Mouse (Mus musculus) midbrain, embryonic 15.5 days (tissue): ENCODE results near the gene Zcchc13. TPM values are rescaled to one million over a fixed set of nuclear protein-coding genes. Genes with fewer than 3 reads are reported as not detected.

Experiments
- ATAC-seq: fragments of 200-750 bp; cut with Nextera tagmentation; replicated peaks from 2 replicates; pipeline ENCODE4 v1.8.0; 2017; ENCODE audit warnings: moderate TSS enrichment
- H3K27ac ChIP-seq: fragments of 300-500 bp; sonication (generic); 2 replicates; pipeline ENCODE4 v1.5.1; 2015; ENCODE audit warnings: mild to moderate bottlenecking, inconsistent platforms
- H3K27me3 ChIP-seq: fragments of 300-500 bp; sonication (generic); replicated peaks from 2 replicates; pipeline ENCODE4 v1.6.1; 2015; ENCODE audit warnings: inconsistent platforms
- H3K36me3 ChIP-seq: fragments of 300-500 bp; sonication (generic); replicated peaks from 2 replicates; pipeline ENCODE4 v1.6.1; 2015; ENCODE audit warnings: inconsistent platforms
- H3K4me1 ChIP-seq: fragments of 300-500 bp; sonication (generic); 2 replicates; pipeline ENCODE4 v1.6.1; 2015; ENCODE audit warnings: inconsistent platforms
- H3K4me2 ChIP-seq: fragments of 300-500 bp; sonication (generic); 2 replicates; pipeline ENCODE4 v1.6.1; 2015; ENCODE audit warnings: inconsistent platforms, mild to moderate bottlenecking, moderate library complexity
- H3K4me3 ChIP-seq: fragments of 300-500 bp; sonication (generic); 2 replicates; pipeline ENCODE4 v1.5.1; 2015; ENCODE audit warnings: mild to moderate bottlenecking, inconsistent platforms
- H3K9ac ChIP-seq: fragments of 300-500 bp; sonication (generic); 2 replicates; pipeline ENCODE4 v1.6.1; 2015; ENCODE audit warnings: mild to moderate bottlenecking, inconsistent platforms
- H3K9me3 ChIP-seq: fragments of 300-500 bp; sonication (generic); 2 replicates; pipeline ENCODE4 v1.6.1; 2016; ENCODE audit warnings: inconsistent platforms
- WGBS: fragments of 180-500 bp; shearing (Covaris S2); methylation state at CpG from one replicate; pipeline ENCODE4 v1.1.7; 2015; ENCODE audit warnings: mixed read lengths; 5-methylcytosine and 5-hydroxymethylcytosine counted together
- polyA plus RNA-seq: library from polyadenylated mRNA; unstranded; fragments of >200 nt; fragmentation: Nextera tagmentation; extraction: Ambion mirVana; gene quantifications from 2 replicates; pipeline ENCODE4 v1.2.1, GENCODE M21; 2015

The Zcchc13 gene
- polyA plus RNA-seq = not detected in 2 replicates

DNA sequence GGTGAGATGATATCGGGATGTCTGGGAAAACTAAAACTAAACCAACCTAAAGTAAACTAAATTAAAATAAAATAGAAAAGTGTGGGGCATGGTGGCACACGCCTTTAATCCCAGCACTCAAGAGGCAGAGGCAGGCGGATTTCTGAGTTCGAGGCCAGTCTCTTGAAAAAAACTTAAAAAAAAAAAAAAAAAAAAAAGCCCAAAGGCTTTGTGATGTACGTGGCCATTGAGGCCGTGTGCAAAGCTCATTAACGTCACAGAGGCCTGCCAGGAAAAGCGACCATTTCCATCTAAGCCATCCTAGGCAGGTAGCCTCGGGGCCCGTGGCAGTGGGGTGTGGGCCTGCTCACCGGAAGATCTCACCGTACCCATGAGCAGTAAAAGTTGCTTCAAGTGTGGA lies at the start of gene Zcchc13:
Zcchc13 (plus strand) TSS at position 284 of the 400 bp plus-strand sequence.
- peaks cover 3% of the 10 kb centered on the region; the same call in 1 of the 2 replicates for H3K27me3 ChIP-seq
- H3K4me2 ChIP-seq = no peak within 1 kb of the TSS
- no peak within 1 kb of the TSS for H3K27ac ChIP-seq
- ATAC-seq = no peak
- H3K4me1 ChIP-seq = no peaks in the 10 kb centered on the region
- H3K36me3 ChIP-seq = no peaks in the 10 kb centered on the region
- no peaks in the 10 kb centered on the region for H3K9me3 ChIP-seq
- H3K4me3 ChIP-seq = no peak within 1 kb of the TSS
- no peak within 1 kb of the TSS for H3K9ac ChIP-seq
- 81% methylated on average over 12 of the region's 12 CpGs for WGBS

DNA sequence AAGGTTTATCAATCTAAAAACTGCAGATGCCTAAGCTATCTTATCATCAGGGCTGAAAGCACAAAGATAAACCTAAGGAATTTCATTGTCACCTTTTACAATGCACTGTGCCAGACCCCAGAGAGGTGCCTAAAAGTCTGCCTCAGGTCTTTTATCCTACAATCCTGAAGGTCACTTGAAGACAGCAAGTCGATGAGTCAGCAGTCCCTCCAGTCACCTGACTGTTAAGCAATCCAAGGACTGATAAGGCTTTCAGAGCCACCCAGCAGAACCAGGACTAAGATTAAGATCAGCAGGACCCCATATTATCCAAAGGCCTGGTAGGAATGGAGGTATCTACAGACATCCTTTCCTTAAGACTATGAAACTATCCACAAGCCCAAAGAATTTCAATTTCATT lies 46.1 kb upstream of the Zcchc13 start:
- H3K36me3 ChIP-seq = no peaks in the 10 kb centered on the region
- no peak overlapping the region for H3K27ac ChIP-seq
- H3K4me3 ChIP-seq = no peak overlapping the region
- no peak overlapping the region for H3K9ac ChIP-seq
- no peaks in the 10 kb centered on the region for H3K9me3 ChIP-seq
- H3K4me2 ChIP-seq = no peak overlapping the region
- no peaks in the 10 kb centered on the region for H3K4me1 ChIP-seq
- 77% methylated on average over 1 of the region's 1 CpGs for WGBS
- H3K27me3 ChIP-seq = no peaks in the 10 kb centered on the region
- no peak for ATAC-seq

DNA sequence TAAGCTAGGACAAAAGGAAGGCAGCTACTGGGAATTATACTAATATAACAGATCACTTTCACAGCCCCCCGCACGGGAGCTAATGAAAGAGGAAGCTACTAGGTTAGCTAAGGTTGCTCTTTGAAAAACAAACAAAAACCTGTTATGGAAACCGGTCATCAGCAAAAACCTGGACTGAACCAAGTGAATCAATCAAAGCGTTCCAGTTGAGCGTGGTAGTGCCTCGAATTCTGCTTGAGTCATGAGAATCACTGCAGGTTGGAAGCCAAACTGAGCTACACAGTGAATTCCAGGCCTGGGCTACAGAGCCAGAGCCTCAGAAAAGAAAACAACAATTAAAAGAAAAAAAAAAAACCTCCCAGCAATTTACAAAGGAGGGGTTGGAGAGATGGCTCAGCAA lies 38.3 kb upstream of the Zcchc13 start:
- no peaks in the 10 kb centered on the region for H3K27me3 ChIP-seq
- no peaks in the 10 kb centered on the region for H3K9me3 ChIP-seq
- no peak for ATAC-seq

DNA sequence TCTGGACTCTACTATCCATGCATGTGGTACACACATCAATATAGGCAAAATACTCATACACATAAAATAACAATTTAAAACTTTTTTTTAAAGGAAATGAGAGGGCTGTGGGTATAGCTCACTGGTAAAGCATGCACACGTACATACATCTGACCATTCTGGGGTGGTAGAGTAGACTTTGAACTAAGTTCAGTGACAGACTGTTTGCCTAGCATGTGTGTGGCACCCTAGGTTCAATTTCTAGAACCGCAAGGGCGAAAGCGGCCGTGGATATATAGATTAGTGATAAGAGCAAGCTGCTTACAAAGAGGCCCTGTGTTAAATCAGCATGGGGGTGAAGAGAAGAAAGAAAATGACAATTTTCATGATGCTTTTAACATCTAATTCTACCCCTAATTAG lies 27.8 kb upstream of the Zcchc13 start:
- Histone ChIP-seq H3K27me3 (no peaks in the 10 kb centered on the region), H3K36me3 (0 out of 2 replicates have a peak, but pooled peaks cover 5% of the 10 kb centered on the region), H3K4me1 (no peaks in the 10 kb centered on the region), H3K9ac (no peak overlapping the region), H3K9me3 (no peaks in the 10 kb centered on the region), H3K4me2 (no peak overlapping the region), H3K4me3 (no peak overlapping the region), H3K27ac (no peak overlapping the region)
- ATAC-seq = no peak
- WGBS = 93% methylated on average over 5 of the region's 5 CpGs

More for the DNA sequence above, 38.3 kb upstream of the Zcchc13 start:
- Histone ChIP-seq H3K4me2 (no peak overlapping the region), H3K4me1 (no peaks in the 10 kb centered on the region), H3K4me3 (no peak overlapping the region), H3K9ac (no peak overlapping the region), H3K36me3 (no peaks in the 10 kb centered on the region), H3K27ac (no peak overlapping the region)
- WGBS = 91% methylated on average over 6 of the region's 6 CpGs

DNA sequence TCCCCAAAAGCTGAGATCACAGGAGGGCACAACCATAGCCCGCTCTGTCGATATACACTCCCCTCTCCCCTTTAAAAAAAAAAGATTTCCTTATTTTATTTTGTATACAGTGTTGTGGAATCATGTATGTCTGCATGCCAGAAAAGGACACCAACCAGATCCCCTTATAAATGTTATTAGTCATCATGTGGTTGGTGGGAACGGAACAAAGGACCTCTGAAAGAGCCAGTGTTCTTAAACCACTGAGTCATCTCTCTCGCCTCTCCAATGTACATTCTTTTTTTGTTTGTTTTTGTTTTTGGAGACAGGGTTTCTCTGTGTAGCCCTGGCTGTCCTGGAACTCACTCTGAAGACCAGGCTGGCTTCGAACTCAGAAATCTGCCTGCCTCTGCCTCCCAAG lies 26.2 kb upstream of the Zcchc13 start:
- no peak overlapping the region for H3K4me3 ChIP-seq
- H3K4me1 ChIP-seq = no peaks in the 10 kb centered on the region
- H3K27ac ChIP-seq = no peak overlapping the region
- H3K27me3 ChIP-seq = no peaks in the 10 kb centered on the region
- H3K9me3 ChIP-seq = no peaks in the 10 kb centered on the region
- 0 out of 2 replicates have a peak, but pooled peaks cover 2% of the 10 kb centered on the region for H3K36me3 ChIP-seq
- no peak overlapping the region for H3K9ac ChIP-seq
- WGBS = 89% methylated on average over 5 of the region's 5 CpGs
- ATAC-seq = no peak
- no peak overlapping the region for H3K4me2 ChIP-seq

DNA sequence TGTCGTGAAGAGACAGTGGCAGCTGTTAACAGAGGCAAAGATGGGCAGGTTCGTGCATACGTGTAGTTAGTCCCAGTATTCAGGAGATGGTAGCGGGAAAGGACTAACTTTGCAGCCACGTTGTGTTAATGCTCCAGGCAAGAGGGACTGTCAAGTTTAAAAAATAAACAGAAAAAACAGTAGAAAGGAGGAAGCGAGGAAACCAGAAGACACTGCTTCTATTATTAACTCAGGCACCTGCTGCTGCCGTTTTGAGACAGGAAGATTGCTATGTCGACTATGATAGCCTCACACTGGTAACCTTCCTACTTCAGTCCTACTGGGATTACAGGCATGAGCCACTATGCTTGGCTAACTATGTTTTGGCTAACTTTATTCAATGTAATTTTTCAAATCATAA lies 24.9 kb upstream of the Zcchc13 start:
- Histone ChIP-seq H3K9ac (no peak overlapping the region), H3K36me3 (0 out of 2 replicates have a peak, but pooled peaks cover 2% of the 10 kb centered on the region), H3K4me3 (no peak overlapping the region), H3K9me3 (no peaks in the 10 kb centered on the region), H3K27me3 (no peaks in the 10 kb centered on the region), H3K4me1 (no peaks in the 10 kb centered on the region), H3K27ac (no peak overlapping the region), H3K4me2 (no peak overlapping the region)
- ATAC-seq = no peak
- WGBS = 95% methylated on average over 8 of the region's 8 CpGs

DNA sequence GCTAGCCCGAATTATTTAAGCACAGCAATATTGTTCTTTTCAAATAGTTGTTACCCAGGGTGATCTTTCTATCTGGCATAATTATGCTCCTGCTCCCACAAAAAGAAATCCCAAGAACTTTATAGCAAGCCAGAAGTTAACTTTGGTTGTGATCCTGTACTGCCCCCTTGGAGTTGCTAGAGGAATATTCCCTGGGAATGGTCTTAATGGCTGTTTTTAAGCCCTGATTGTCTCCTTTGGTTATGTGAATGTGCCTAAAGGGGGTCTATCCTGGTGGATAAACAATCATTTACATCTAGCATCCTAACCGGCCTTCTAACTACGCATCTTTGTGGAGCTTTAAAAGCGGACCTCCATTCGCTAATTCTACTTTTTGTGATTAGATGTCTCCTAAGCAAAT lies 20.0 kb upstream of the Zcchc13 start:
- Histone ChIP-seq H3K4me2 (no peak overlapping the region), H3K9ac (no peak overlapping the region), H3K36me3 (no peaks in the 10 kb centered on the region), H3K27ac (no peak overlapping the region), H3K4me1 (0 out of 2 replicates have a peak, but pooled peaks cover under 1% of the 10 kb centered on the region), H3K27me3 (no peaks in the 10 kb centered on the region), H3K9me3 (no peaks in the 10 kb centered on the region), H3K4me3 (no peak overlapping the region)
- WGBS = 95% methylated on average over 5 of the region's 5 CpGs
- ATAC-seq = no peak

DNA sequence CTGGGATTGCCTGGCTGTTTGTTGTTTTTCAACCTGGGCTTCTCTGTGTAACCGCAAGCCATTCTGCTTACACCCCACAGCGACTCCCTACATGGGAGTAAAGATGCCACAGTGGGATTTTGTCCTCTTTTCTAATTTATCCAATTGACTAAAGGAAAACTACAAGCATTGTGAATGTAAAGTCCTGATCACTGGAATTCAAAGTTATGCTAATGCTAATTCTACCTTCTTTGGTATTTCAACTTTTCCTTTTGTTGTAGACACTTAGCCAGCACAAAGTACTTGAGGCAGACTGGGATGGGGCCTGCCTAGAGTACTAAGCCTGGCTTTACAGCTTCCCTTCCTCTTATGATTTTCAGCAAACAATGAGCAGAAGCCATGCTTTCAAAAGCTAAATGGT lies 18.9 kb upstream of the Zcchc13 start:
- no peaks in the 10 kb centered on the region for H3K27me3 ChIP-seq
- no peak for ATAC-seq

DNA sequence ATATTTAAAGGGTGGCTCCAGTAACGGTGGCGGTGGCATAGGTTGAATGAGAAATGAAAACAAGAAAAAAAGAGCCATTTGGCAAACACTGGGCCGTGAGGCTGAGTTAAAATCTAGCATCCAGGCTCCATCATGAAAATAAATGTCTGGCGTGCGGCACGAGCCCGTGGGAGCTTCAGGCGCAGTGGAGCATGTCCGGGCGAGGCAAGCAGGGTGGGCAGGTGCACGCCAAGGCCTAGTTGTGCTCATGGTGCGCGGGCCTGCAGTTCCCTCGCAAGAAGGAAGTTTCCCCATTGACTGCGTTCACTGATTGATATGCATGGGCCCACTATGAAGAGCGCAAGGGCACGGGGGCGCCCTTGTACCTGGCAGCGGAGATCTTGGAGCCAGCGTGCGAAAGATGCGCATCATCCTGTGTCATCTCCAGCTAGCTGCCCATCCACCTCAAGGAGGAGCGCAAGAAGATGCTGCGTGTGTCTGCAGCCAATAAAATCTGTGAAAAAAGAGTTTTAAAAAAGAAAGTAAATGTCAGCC lies 15.6 kb upstream of the Zcchc13 start:
- no peak for ATAC-seq
- 92% methylated on average over 24 of the region's 24 CpGs for WGBS

More for the DNA sequence above, 18.9 kb upstream of the Zcchc13 start:
- H3K4me3 ChIP-seq = no peak overlapping the region
- no peak overlapping the region for H3K9ac ChIP-seq
- no peak overlapping the region for H3K4me2 ChIP-seq
- 0 out of 2 replicates have a peak, but pooled peaks cover 10% of the 10 kb centered on the region for H3K4me1 ChIP-seq
- H3K9me3 ChIP-seq = no peaks in the 10 kb centered on the region
- WGBS = 90% methylated on average over 2 of the region's 2 CpGs
- no peaks in the 10 kb centered on the region for H3K36me3 ChIP-seq
- H3K27ac ChIP-seq = no peak overlapping the region

DNA sequence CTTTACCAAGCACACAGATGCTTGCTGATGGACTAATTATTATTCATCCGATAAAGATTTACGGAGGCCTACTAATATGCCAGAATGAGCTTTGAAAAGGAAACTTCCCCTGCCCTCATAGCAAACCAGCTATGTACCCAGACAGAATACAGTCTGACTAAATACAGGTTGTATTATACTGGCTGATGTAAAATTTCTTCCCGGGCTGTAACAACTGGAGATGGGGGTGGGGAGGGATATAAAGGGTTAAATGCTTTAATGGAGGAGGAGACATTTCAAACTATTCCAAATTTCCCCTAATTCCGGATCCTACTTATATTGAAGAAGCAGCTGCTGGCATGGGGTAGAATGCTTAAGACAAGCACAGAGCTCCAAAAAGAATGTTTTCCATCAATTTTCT lies 14.9 kb upstream of the Zcchc13 start:
- H3K4me3 ChIP-seq = peak overlapping the region; percentile 45
- WGBS = 73% methylated on average over 4 of the region's 4 CpGs
- H3K9ac ChIP-seq = no peak overlapping the region
- no peak for ATAC-seq
- H3K4me2 ChIP-seq = peak overlapping the region; percentile 56
- 0 out of 2 replicates have a peak, but pooled peaks cover 16% of the 10 kb centered on the region for H3K4me1 ChIP-seq
- no peaks in the 10 kb centered on the region for H3K36me3 ChIP-seq
- no peaks in the 10 kb centered on the region for H3K27me3 ChIP-seq
- peak overlapping the region; percentile 90; the same call in 1 of the 2 replicates for H3K27ac ChIP-seq
- no peaks in the 10 kb centered on the region for H3K9me3 ChIP-seq

More for the DNA sequence above, 15.6 kb upstream of the Zcchc13 start:
- no peaks in the 10 kb centered on the region for H3K27me3 ChIP-seq
- H3K36me3 ChIP-seq = no peaks in the 10 kb centered on the region
- no peak overlapping the region for H3K27ac ChIP-seq
- H3K9me3 ChIP-seq = no peaks in the 10 kb centered on the region
- H3K4me3 ChIP-seq = no peak overlapping the region
- 0 out of 2 replicates have a peak, but pooled peaks cover 16% of the 10 kb centered on the region for H3K4me1 ChIP-seq
- H3K4me2 ChIP-seq = no peak overlapping the region
- no peak overlapping the region for H3K9ac ChIP-seq

DNA sequence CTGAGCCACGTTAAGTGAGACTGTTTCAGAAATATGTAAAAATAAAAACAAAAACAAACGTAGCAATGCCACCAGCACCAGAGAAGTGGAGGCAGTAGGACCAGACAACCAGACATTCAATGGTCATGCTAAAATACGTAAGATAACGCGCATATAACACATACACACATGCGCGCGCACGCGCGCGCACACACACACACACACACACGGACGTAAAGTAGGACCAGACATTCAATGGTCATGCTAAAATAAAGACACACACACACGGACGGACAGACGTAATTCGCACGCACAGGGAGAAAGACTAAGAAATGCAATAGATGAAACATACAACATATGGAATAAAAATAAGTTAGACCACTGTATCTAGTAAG lies 14.2 kb upstream of the Zcchc13 start:
- no peaks in the 10 kb centered on the region for H3K36me3 ChIP-seq
- H3K4me1 ChIP-seq = 0 out of 2 replicates have a peak, but pooled peaks cover 16% of the 10 kb centered on the region
- no peaks in the 10 kb centered on the region for H3K9me3 ChIP-seq
- H3K27ac ChIP-seq = peak overlapping the region; percentile 90
- ATAC-seq = peak; percentile 35
- H3K9ac ChIP-seq = peak overlapping the region; percentile 35
- WGBS = 46% methylated on average over 19 of the region's 19 CpGs
- H3K4me3 ChIP-seq = peak overlapping the region; percentile 45
- peak overlapping the region; percentile 56 for H3K4me2 ChIP-seq
- no peaks in the 10 kb centered on the region for H3K27me3 ChIP-seq

DNA sequence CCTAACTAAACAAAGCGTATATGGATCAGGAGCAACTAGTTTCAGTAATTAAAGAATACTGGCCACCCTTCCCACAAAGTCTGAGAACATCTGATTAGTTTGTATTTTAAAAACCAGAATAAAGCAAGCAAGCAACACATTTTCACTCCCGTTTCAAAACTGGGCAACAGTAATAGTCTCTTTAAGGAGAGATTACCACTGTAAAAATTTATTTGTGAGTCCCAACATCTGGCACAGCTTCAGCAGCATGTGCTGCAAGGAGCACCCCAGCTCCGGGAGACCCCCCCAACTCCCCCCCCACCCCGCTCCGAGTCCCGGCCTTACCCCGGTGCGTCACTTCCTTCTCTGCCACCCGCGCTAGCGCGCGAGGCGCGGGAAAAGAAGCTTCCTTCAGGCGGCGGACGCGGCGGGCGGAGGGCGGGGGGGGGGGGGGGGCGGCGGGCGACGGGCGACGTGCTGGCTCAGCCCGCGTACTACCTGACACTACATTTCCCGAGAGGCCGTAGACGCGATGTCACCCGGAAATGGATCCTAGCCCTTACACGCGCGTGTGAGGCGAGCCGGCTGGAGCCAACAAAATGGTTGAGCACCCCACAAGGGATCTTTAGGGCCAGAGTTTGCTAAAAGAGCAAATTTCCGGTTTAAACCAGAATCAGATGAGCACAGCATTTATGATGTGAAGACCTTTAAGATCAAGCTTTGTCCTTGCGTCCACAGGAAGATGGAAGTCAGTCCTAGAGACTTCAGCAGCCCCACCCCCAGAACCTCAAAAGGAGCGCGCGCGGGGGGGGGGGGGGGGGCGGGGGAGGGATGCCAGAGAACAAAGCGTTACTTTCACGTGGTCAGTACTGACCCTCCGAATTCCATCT lies 13.6 kb upstream of the Zcchc13 start:
- peak overlapping the region; percentile 56 for H3K4me2 ChIP-seq
- H3K9ac ChIP-seq = peak overlapping the region; percentile 35
- WGBS = 1% methylated on average over 27 of the region's 50 CpGs
- H3K36me3 ChIP-seq = no peaks in the 10 kb centered on the region
- no peaks in the 10 kb centered on the region for H3K9me3 ChIP-seq
- peaks cover 19% of the 10 kb centered on the region for H3K4me1 ChIP-seq
- peak overlapping the region; percentile 45 for H3K4me3 ChIP-seq
- H3K27ac ChIP-seq = peak overlapping the region; percentile 90
- no peaks in the 10 kb centered on the region for H3K27me3 ChIP-seq
- ATAC-seq = peak; percentile 97
